Mouse (Mus musculus) liver, embryonic 15.5 days (tissue): ENCODE results near the gene Sestd1. TPM values are rescaled to one million over a fixed set of nuclear protein-coding genes. Genes with fewer than 3 reads are reported as not detected.

Experiments
- ATAC-seq: fragments of 200-750 bp; cut with Nextera tagmentation; 2 replicates; pipeline ENCODE4 v1.8.0; 2017; ENCODE audit warnings: moderate number of reproducible peaks, mild to moderate bottlenecking, moderate library complexity; ENCODE audit not compliant: insufficient read depth
- H3K27ac ChIP-seq: fragments of 300-500 bp; sonication (generic); replicated peaks from 2 replicates; pipeline ENCODE4 v1.5.1; 2015; ENCODE audit warnings: mild to moderate bottlenecking, inconsistent platforms
- H3K27me3 ChIP-seq: fragments of 300-500 bp; sonication (generic); 2 replicates; pipeline ENCODE4 v1.6.1; 2015; ENCODE audit warnings: mild to moderate bottlenecking, inconsistent platforms
- H3K36me3 ChIP-seq: fragments of 300-500 bp; sonication (generic); replicated peaks from 2 replicates; pipeline ENCODE4 v1.6.1; 2015; ENCODE audit warnings: moderate library complexity, mild to moderate bottlenecking, inconsistent platforms
- H3K4me1 ChIP-seq: fragments of 300-500 bp; sonication (generic); replicated peaks from 2 replicates; pipeline ENCODE4 v1.6.1; 2015; ENCODE audit warnings: inconsistent platforms
- H3K4me2 ChIP-seq: fragments of 300-500 bp; sonication (generic); 2 replicates; pipeline ENCODE4 v1.6.1; 2015; ENCODE audit warnings: moderate library complexity, mild to moderate bottlenecking, inconsistent platforms
- H3K4me3 ChIP-seq: fragments of 300-500 bp; sonication (generic); replicated peaks from 2 replicates; pipeline ENCODE4 v1.5.1; 2015; ENCODE audit warnings: mild to moderate bottlenecking, inconsistent platforms
- H3K9ac ChIP-seq: fragments of 300-500 bp; sonication (generic); 2 replicates; pipeline ENCODE4 v1.6.1; 2015; ENCODE audit warnings: moderate library complexity, mild to moderate bottlenecking, inconsistent platforms
- H3K9me3 ChIP-seq: fragments of 300-500 bp; sonication (generic); replicated peaks from 2 replicates; pipeline ENCODE4 v1.6.1; 2016; ENCODE audit warnings: inconsistent platforms
- WGBS: fragments of 180-500 bp; shearing (Covaris S2); methylation state at CpG from one replicate; pipeline ENCODE4 v1.1.7; 2015; ENCODE audit warnings: mixed read lengths; ENCODE audit not compliant: insufficient replicate concordance; 5-methylcytosine and 5-hydroxymethylcytosine counted together
- polyA plus RNA-seq: library from polyadenylated mRNA; unstranded; fragments of >200 nt; fragmentation: Nextera tagmentation; extraction: Ambion mirVana; gene quantifications from 2 replicates; pipeline ENCODE4 v1.2.1, GENCODE M21; 2015

Gene Sestd1
- polyA plus RNA-seq, 1 experiment from 2014 or later, result 0.58 TPM

DNA sequence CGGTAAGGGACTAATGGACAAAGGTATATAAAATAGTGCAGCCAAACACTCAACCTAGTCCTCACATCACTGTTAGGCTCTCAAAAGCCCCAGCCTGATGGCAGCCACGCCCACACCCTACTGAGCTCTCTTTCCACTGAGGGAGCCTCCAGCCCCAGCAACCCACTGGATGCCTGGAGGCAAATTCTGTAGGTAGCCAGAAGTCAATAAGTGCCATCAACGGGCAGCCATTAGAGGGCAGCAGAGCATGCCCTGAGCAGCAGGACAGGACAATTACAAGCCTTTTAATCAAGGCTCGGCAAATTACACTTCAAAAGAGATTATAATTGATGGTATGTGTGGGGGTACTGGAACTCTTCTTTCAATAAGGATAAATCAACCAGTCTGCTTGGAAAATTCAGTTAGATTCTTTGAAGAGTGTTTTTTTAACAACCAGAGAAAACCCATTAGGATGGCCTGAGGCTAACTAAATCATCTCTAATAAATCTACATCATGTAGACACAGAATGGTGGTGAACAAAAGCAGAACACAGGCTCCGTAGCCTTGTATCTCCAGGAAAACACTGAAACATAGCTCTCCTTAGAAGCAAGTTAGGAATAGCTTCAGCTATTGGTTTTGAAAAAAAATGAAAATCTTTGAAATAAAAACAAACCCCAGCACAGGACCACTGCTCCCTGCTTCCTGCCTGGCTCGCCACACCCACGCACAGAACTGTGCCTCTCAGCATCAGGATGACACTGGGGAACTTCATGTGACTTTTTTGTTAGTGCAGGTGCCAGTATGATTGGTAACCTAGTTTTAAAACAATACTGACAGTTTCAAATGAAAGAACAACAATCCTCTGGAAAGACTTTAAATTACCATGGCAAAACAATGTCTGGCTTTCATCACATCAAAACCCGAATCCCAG is 30.4 kb downstream of the Sestd1 start:
- WGBS, result 43% methylated on average over 8 of the region's 8 CpGs
- Histone ChIP-seq H3K9me3 (no peaks in the 10 kb centered on the region), H3K4me2 (no peak overlapping the region), H3K4me3 (no peak overlapping the region), H3K4me1 (no peaks in the 10 kb centered on the region), H3K36me3 (no peaks in the 10 kb centered on the region), H3K27me3 (no peaks in the 10 kb centered on the region), H3K9ac (no peak overlapping the region), H3K27ac (no peak overlapping the region)
- ATAC-seq, result no peak

GRCm38 (mm10) chr2:77248416-77248815 is 32.0 kb downstream of the Sestd1 start:
- no peaks in the 10 kb centered on the region for H3K27me3 ChIP-seq
- no peaks in the 10 kb centered on the region for H3K36me3 ChIP-seq
- H3K9me3 ChIP-seq, result no peaks in the 10 kb centered on the region
- H3K4me1 ChIP-seq, result no peaks in the 10 kb centered on the region
- H3K9ac ChIP-seq, result no peak overlapping the region
- no peak overlapping the region for H3K4me2 ChIP-seq
- H3K4me3 ChIP-seq, result no peak overlapping the region
- no peak for ATAC-seq
- H3K27ac ChIP-seq, result no peak overlapping the region
- 47% methylated on average over 1 of the region's 1 CpGs for WGBS

- H3K27ac ChIP-seq, result no peak overlapping the region
- H3K27me3 ChIP-seq, result no peaks in the 10 kb centered on the region
- no peak overlapping the region for H3K4me2 ChIP-seq
- H3K4me3 ChIP-seq, result no peak overlapping the region
- no peaks in the 10 kb centered on the region for H3K9me3 ChIP-seq
- H3K9ac ChIP-seq, result no peak overlapping the region
- no peaks in the 10 kb centered on the region for H3K4me1 ChIP-seq
- no peak for ATAC-seq
- 65% methylated on average over 10 of the region's 10 CpGs for whole genome bisulfite sequencing
- no peaks in the 10 kb centered on the region for H3K36me3 ChIP-seq
Measured at GRCm38 (mm10) chr2:77247200-77247830, 33.1 kb downstream of the Sestd1 start.

DNA sequence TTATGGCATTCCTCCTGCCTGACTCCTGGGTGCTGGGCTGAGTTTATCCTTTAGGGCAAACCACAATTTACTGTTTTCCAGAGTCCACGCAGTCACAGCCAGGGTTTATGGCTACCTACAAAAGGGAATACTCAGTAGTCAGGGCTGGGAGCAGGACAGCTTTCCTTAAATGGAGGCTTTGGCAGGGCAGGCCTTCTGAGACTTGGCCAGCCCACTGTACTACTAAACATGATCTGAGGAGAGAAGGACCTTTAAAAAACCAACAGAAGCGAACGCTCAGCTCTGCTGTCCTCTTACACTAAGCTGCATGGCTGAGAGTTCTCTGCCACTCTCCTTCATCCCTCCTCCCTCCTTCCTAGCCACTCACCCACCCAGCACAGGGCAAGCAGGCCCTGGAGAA is 34.6 kb downstream of the Sestd1 start:
- Histone ChIP-seq H3K4me3 (no peak overlapping the region), H3K9me3 (no peaks in the 10 kb centered on the region), H3K27me3 (no peaks in the 10 kb centered on the region), H3K9ac (no peak overlapping the region), H3K27ac (no peak overlapping the region), H3K4me1 (no peaks in the 10 kb centered on the region), H3K4me2 (no peak overlapping the region), H3K36me3 (no peaks in the 10 kb centered on the region)
- ATAC-seq, result no peak
- WGBS, result 66% methylated on average over 3 of the region's 3 CpGs

DNA sequence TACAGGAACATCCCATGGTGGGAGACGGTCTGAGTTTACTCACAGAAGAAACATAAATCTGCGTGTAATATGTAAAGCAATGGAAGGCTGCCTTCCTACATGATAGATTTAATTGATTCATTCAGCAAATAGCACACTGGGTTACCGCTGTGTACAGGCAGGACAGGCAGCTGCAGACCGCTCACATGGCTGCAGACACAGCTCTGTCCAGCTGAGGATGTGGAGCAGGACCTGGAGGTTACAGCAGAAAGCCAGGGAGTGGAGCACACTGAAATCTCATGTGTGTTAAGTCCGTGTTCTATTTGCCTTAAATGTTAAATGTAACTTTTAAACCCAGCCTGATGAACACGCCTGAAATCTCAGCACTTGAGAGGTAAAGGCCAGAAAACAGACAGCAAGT is 38.1 kb downstream of the Sestd1 start:
- Histone ChIP-seq H3K9me3 (no peaks in the 10 kb centered on the region), H3K4me1 (no peaks in the 10 kb centered on the region), H3K4me2 (no peak overlapping the region), H3K36me3 (no peaks in the 10 kb centered on the region), H3K9ac (no peak overlapping the region), H3K27me3 (no peaks in the 10 kb centered on the region), H3K27ac (no peak overlapping the region), H3K4me3 (no peak overlapping the region)
- no peak for ATAC-seq
- 68% methylated on average over 6 of the region's 6 CpGs for WGBS

GRCm38 (mm10) chr2:77238607-77239006 is 41.8 kb downstream of the Sestd1 start:
- H3K27me3 ChIP-seq, result no peaks in the 10 kb centered on the region
- no peaks in the 10 kb centered on the region for H3K9me3 ChIP-seq
- no peak overlapping the region for H3K27ac ChIP-seq
- H3K4me2 ChIP-seq, result no peak overlapping the region
- H3K4me3 ChIP-seq, result no peak overlapping the region
- H3K9ac ChIP-seq, result no peak overlapping the region
- 67% methylated on average over 3 of the region's 3 CpGs for WGBS
- H3K4me1 ChIP-seq, result no peaks in the 10 kb centered on the region
- no peaks in the 10 kb centered on the region for H3K36me3 ChIP-seq
- no peak for ATAC-seq

DNA sequence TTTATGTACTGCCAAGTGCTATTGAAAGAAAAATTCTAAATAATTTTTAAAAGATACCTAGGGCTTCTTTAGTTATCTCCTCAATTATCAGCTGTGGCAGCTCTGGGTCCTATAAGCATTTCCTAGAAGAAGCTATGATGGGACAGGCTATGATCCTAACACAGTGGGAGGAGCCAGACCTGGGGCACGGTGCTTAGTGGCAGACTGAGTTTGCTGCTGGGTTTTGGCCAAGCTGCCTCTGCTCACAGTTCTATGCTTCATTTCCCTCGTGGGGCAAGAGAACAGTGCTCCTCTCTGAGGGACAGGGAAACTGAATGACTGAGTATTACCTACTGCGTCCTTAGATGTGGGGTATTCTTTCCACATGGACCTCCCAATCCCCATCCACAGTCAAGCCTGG is 42.3 kb downstream of the Sestd1 start:
- ATAC-seq, result no peak
- Histone ChIP-seq H3K4me3 (no peak overlapping the region), H3K27me3 (no peaks in the 10 kb centered on the region), H3K4me2 (no peak overlapping the region), H3K9ac (no peak overlapping the region), H3K36me3 (no peaks in the 10 kb centered on the region), H3K4me1 (no peaks in the 10 kb centered on the region), H3K9me3 (no peaks in the 10 kb centered on the region), H3K27ac (no peak overlapping the region)
- 33% methylated on average over 3 of the region's 3 CpGs for WGBS

DNA sequence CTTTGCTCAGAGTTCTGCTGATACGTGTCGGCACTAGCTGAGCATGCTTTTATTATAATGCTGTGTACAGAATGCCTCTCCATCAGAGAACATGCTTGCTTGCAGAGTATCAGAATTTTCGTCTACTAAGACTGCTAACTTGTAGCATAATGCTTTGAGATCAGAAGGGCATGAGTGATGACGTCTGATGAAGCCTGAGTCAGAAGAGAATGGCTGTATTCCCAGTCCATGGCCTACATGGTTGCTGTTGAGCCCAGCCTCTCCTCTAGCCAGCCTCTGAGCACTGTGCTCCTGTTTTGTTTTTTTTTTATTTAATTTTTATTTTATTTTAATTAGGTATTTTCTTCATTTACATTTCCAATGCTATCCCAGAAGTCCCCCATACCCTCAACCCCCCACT is 43.5 kb downstream of the Sestd1 start:
- Histone ChIP-seq H3K27ac (no peak overlapping the region), H3K9me3 (no peaks in the 10 kb centered on the region), H3K36me3 (no peaks in the 10 kb centered on the region), H3K4me2 (no peak overlapping the region), H3K9ac (no peak overlapping the region), H3K27me3 (no peaks in the 10 kb centered on the region), H3K4me3 (no peak overlapping the region), H3K4me1 (no peaks in the 10 kb centered on the region)
- ATAC-seq, result no peak
- WGBS, result 66% methylated on average over 4 of the region's 4 CpGs

DNA sequence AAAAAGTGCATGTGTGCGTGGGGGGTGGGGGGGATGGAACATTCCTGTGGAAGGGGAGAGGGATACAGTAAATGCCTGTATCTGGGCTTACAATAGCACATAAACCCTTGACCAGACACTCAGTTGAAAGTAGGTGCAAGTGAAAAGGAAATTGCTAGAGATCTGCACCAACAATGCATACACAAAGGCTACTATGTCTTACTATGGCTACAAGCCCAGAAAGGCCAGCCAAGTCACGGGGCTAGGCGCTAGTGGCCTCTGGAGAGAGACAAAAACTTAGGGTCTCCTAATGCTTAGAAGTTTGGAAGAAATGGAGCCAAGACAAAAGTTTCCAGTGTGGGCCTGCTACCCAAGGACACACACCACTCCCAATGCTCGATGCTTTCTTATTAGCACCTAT is 44.5 kb downstream of the Sestd1 start:
- no peaks in the 10 kb centered on the region for H3K36me3 ChIP-seq
- no peaks in the 10 kb centered on the region for H3K9me3 ChIP-seq
- no peaks in the 10 kb centered on the region for H3K4me1 ChIP-seq
- no peak overlapping the region for H3K4me2 ChIP-seq
- H3K4me3 ChIP-seq, result no peak overlapping the region
- no peak for ATAC-seq
- H3K27me3 ChIP-seq, result no peaks in the 10 kb centered on the region
- H3K27ac ChIP-seq, result no peak overlapping the region
- WGBS, result 63% methylated on average over 4 of the region's 4 CpGs
- no peak overlapping the region for H3K9ac ChIP-seq

GRCm38 (mm10) chr2:77232604-77233003 is 47.8 kb downstream of the Sestd1 start:
- Histone ChIP-seq H3K36me3 (no peaks in the 10 kb centered on the region), H3K27me3 (no peaks in the 10 kb centered on the region), H3K9me3 (no peaks in the 10 kb centered on the region), H3K4me2 (no peak overlapping the region), H3K4me1 (no peaks in the 10 kb centered on the region), H3K27ac (no peak overlapping the region), H3K9ac (no peak overlapping the region), H3K4me3 (no peak overlapping the region)
- ATAC-seq, result no peak
- WGBS, result 70% methylated on average over 2 of the region's 2 CpGs

- Histone ChIP-seq H3K9me3 (no peaks in the 10 kb centered on the region), H3K4me3 (no peak overlapping the region), H3K9ac (no peak overlapping the region), H3K36me3 (no peaks in the 10 kb centered on the region), H3K4me1 (no peaks in the 10 kb centered on the region), H3K4me2 (no peak overlapping the region), H3K27ac (no peak overlapping the region), H3K27me3 (no peaks in the 10 kb centered on the region)
- 75% methylated on average over 2 of the region's 2 CpGs for WGBS
- ATAC-seq, result no peak
Measured at GRCm38 (mm10) chr2:77220960-77221359, 59.4 kb downstream of the Sestd1 start.
